Mouse (Mus musculus) liver, adult 2 months (tissue): ENCODE measurements around the gene Aff3.

ENCODE experiments used
- CTCF ChIP-seq: fragments of 200-500 bp; IDR thresholded peaks from 2 replicates; pipeline ENCODE4 v1.5.1; 2011; ENCODE audit warnings: low read depth, low read length, control low read depth
- POLR2A ChIP-seq: fragments of 200-500 bp; IDR thresholded peaks from 2 replicates; pipeline ENCODE4 v1.6.1; 2011; ENCODE audit warnings: low read length, control low read depth; ENCODE audit not compliant: insufficient read depth; ENCODE audit errors: extremely low read depth

- TF ChIP-seq CTCF (no peak), POLR2A (no peak)
Measured at GRCm38 (mm10) chr1:38249561-38249960, 415.2 kb downstream of the Aff3 start.
